Mouse (Mus musculus) hindbrain, embryonic 15.5 days (tissue): ENCODE measurements around the gene Hic1. TPM values are rescaled to one million over a fixed set of nuclear protein-coding genes. Genes with fewer than 3 reads are reported as not detected.

ENCODE experiments used
- ATAC-seq: fragments of 200-750 bp; cut with Nextera tagmentation; 2 replicates; pipeline ENCODE4 v1.8.0; 2017; ENCODE audit warnings: low read depth, moderate number of reproducible peaks, moderate TSS enrichment; ENCODE audit not compliant: low FRiP score
- H3K27ac ChIP-seq: fragments of 300-500 bp; sonication (generic); replicated peaks from 2 replicates; pipeline ENCODE4 v1.5.1; 2015; ENCODE audit warnings: mild to moderate bottlenecking, inconsistent platforms
- H3K27me3 ChIP-seq: fragments of 300-500 bp; sonication (generic); 2 replicates; pipeline ENCODE4 v1.6.1; 2015; ENCODE audit warnings: control low read depth, inconsistent platforms
- H3K36me3 ChIP-seq: fragments of 300-500 bp; sonication (generic); 2 replicates; pipeline ENCODE4 v1.6.1; 2015; ENCODE audit warnings: control low read depth, inconsistent platforms
- H3K4me1 ChIP-seq: fragments of 300-500 bp; sonication (generic); replicated peaks from 2 replicates; pipeline ENCODE4 v1.6.1; 2015; ENCODE audit warnings: control low read depth, inconsistent platforms
- H3K4me2 ChIP-seq: fragments of 300-500 bp; sonication (generic); 2 replicates; pipeline ENCODE4 v1.6.1; 2015; ENCODE audit warnings: moderate library complexity, mild to moderate bottlenecking, inconsistent platforms
- H3K4me3 ChIP-seq: fragments of 300-500 bp; sonication (generic); 2 replicates; pipeline ENCODE4 v1.5.1; 2015; ENCODE audit warnings: mild to moderate bottlenecking, inconsistent platforms
- H3K9ac ChIP-seq: fragments of 300-500 bp; sonication (generic); 2 replicates; pipeline ENCODE4 v1.6.1; 2015; ENCODE audit warnings: inconsistent platforms
- H3K9me3 ChIP-seq: fragments of 300-500 bp; sonication (generic); 2 replicates; pipeline ENCODE4 v1.6.1; 2016; ENCODE audit warnings: control low read depth, inconsistent platforms
- WGBS: fragments of 180-500 bp; shearing (Covaris S2); methylation state at CpG from one replicate; pipeline ENCODE4 v1.1.7; 2015; 5-methylcytosine and 5-hydroxymethylcytosine counted together
- polyA plus RNA-seq: library from polyadenylated mRNA; unstranded; fragments of >200 nt; fragmentation: Nextera tagmentation; extraction: Ambion mirVana; gene quantifications from 2 replicates; pipeline ENCODE4 v1.2.1, GENCODE M21; 2015

The Hic1 gene
- 4.2 and 4.8 TPM in 2 replicates for polyA plus RNA-seq

GRCm38 (mm10) chr11:75169405-75170080 lies at the start of gene Hic1:
Hic1 (minus strand) TSS chr11:75169519.
- 4% methylated on average over 23 of the region's 23 CpGs for WGBS
- Histone ChIP-seq H3K9me3 (no peaks in the 10 kb centered on the region), H3K4me3 (peak within 1 kb of the TSS; percentile 45), H3K27ac (peak within 1 kb of the TSS; percentile 58), H3K27me3 (peaks cover 46% of the 10 kb centered on the region), H3K4me1 (peaks cover 88% of the 10 kb centered on the region), H3K4me2 (peak within 1 kb of the TSS; percentile 98), H3K9ac (peak within 1 kb of the TSS; percentile 55), H3K36me3 (no peaks in the 10 kb centered on the region)
- no peak for ATAC-seq

GRCm38 (mm10) chr11:75214081-75214950 lies 45.0 kb upstream of the Hic1 start:
- peak; percentile 28; the same call in 1 of the 2 replicates for ATAC-seq
- H3K27ac ChIP-seq = peak overlapping the region; percentile 35; the same call in 1 of the 2 replicates
- 19% methylated on average over 13 of the region's 13 CpGs for WGBS

GRCm38 (mm10) chr11:75213372-75214080 lies 44.2 kb upstream of the Hic1 start:
- peaks cover 42% of the 10 kb centered on the region for H3K4me1 ChIP-seq

More at GRCm38 (mm10) chr11:75214081-75214950, 45.0 kb upstream of the Hic1 start:
- H3K9me3 ChIP-seq = no peaks in the 10 kb centered on the region
- H3K27me3 ChIP-seq = no peaks in the 10 kb centered on the region
- no peaks in the 10 kb centered on the region for H3K36me3 ChIP-seq
- peak overlapping the region; percentile 27 for H3K4me3 ChIP-seq
- H3K9ac ChIP-seq = peak overlapping the region; percentile 44
- H3K4me1 ChIP-seq = peaks cover 42% of the 10 kb centered on the region
- peak overlapping the region; percentile 60 for H3K4me2 ChIP-seq

GRCm38 (mm10) chr11:75212876-75213275 lies 43.6 kb upstream of the Hic1 start:
- H3K4me3 ChIP-seq = no peak overlapping the region
- no peak overlapping the region for H3K9ac ChIP-seq
- H3K27ac ChIP-seq = no peak overlapping the region
- WGBS = 45% methylated on average over 3 of the region's 3 CpGs
- H3K4me1 ChIP-seq = peaks cover 42% of the 10 kb centered on the region
- no peaks in the 10 kb centered on the region for H3K27me3 ChIP-seq
- no peaks in the 10 kb centered on the region for H3K9me3 ChIP-seq
- ATAC-seq = no peak
- no peaks in the 10 kb centered on the region for H3K36me3 ChIP-seq
- H3K4me2 ChIP-seq = no peak overlapping the region

More at GRCm38 (mm10) chr11:75213372-75214080, 44.2 kb upstream of the Hic1 start:
- H3K9ac ChIP-seq = peak overlapping the region; percentile 44
- no peaks in the 10 kb centered on the region for H3K36me3 ChIP-seq
- H3K9me3 ChIP-seq = no peaks in the 10 kb centered on the region
- no peaks in the 10 kb centered on the region for H3K27me3 ChIP-seq
- 4% methylated on average over 35 of the region's 35 CpGs for WGBS
- H3K4me2 ChIP-seq = peak overlapping the region; percentile 60
- peak overlapping the region; percentile 35; the same call in 1 of the 2 replicates for H3K27ac ChIP-seq
- H3K4me3 ChIP-seq = peak overlapping the region; percentile 27
- ATAC-seq = peak; percentile 57

GRCm38 (mm10) chr11:75212031-75212667 lies 42.8 kb upstream of the Hic1 start:
- H3K9ac ChIP-seq = no peak overlapping the region
- 51% methylated on average over 8 of the region's 8 CpGs for WGBS
- H3K4me1 ChIP-seq = peaks cover 42% of the 10 kb centered on the region

GRCm38 (mm10) chr11:75210755-75211154 lies 41.4 kb upstream of the Hic1 start:
- Histone ChIP-seq H3K4me3 (no peak overlapping the region), H3K4me2 (no peak overlapping the region), H3K36me3 (no peaks in the 10 kb centered on the region), H3K4me1 (peaks cover 41% of the 10 kb centered on the region), H3K9me3 (no peaks in the 10 kb centered on the region), H3K27me3 (no peaks in the 10 kb centered on the region), H3K27ac (no peak overlapping the region), H3K9ac (no peak overlapping the region)
- no peak for ATAC-seq
- WGBS = 60% methylated on average over 6 of the region's 6 CpGs

More at GRCm38 (mm10) chr11:75212031-75212667, 42.8 kb upstream of the Hic1 start:
- no peak overlapping the region for H3K4me2 ChIP-seq
- peak; percentile 11; the same call in 1 of the 2 replicates for ATAC-seq
- H3K27me3 ChIP-seq = no peaks in the 10 kb centered on the region
- H3K27ac ChIP-seq = peak overlapping the region; percentile 66
- no peak overlapping the region for H3K4me3 ChIP-seq
- H3K36me3 ChIP-seq = no peaks in the 10 kb centered on the region
- H3K9me3 ChIP-seq = no peaks in the 10 kb centered on the region

- no peak overlapping the region for H3K9ac ChIP-seq
Observed at GRCm38 (mm10) chr11:75210093-75210492, 40.8 kb upstream of the Hic1 start.

GRCm38 (mm10) chr11:75209363-75209762 lies 40.0 kb upstream of the Hic1 start:
- Histone ChIP-seq H3K27ac (no peak overlapping the region), H3K4me2 (no peak overlapping the region), H3K9ac (no peak overlapping the region), H3K4me3 (no peak overlapping the region), H3K27me3 (no peaks in the 10 kb centered on the region), H3K36me3 (no peaks in the 10 kb centered on the region), H3K4me1 (peaks cover 28% of the 10 kb centered on the region), H3K9me3 (no peaks in the 10 kb centered on the region)
- 76% methylated on average over 4 of the region's 4 CpGs for WGBS
- no peak for ATAC-seq

More at GRCm38 (mm10) chr11:75210093-75210492, 40.8 kb upstream of the Hic1 start:
- H3K36me3 ChIP-seq = no peaks in the 10 kb centered on the region
- H3K4me3 ChIP-seq = no peak overlapping the region
- no peak for ATAC-seq
- peaks cover 34% of the 10 kb centered on the region for H3K4me1 ChIP-seq
- WGBS = 75% methylated on average over 4 of the region's 4 CpGs
- H3K9me3 ChIP-seq = no peaks in the 10 kb centered on the region
- no peaks in the 10 kb centered on the region for H3K27me3 ChIP-seq
- H3K27ac ChIP-seq = no peak overlapping the region
- no peak overlapping the region for H3K4me2 ChIP-seq

GRCm38 (mm10) chr11:75206347-75206746 lies 37.0 kb upstream of the Hic1 start:
- no peak overlapping the region for H3K4me2 ChIP-seq
- no peaks in the 10 kb centered on the region for H3K9me3 ChIP-seq
- no peaks in the 10 kb centered on the region for H3K36me3 ChIP-seq
- peaks cover 6% of the 10 kb centered on the region for H3K4me1 ChIP-seq
- no peak for ATAC-seq
- H3K4me3 ChIP-seq = no peak overlapping the region
- H3K9ac ChIP-seq = no peak overlapping the region
- no peak overlapping the region for H3K27ac ChIP-seq
- no peaks in the 10 kb centered on the region for H3K27me3 ChIP-seq
- 91% methylated on average over 4 of the region's 4 CpGs for WGBS

- H3K9ac ChIP-seq = no peak overlapping the region
- no peak overlapping the region for H3K27ac ChIP-seq
- ATAC-seq = no peak
- H3K4me3 ChIP-seq = no peak overlapping the region
- H3K27me3 ChIP-seq = no peaks in the 10 kb centered on the region
- H3K4me1 ChIP-seq = no peaks in the 10 kb centered on the region
- no peak overlapping the region for H3K4me2 ChIP-seq
- 42% methylated on average over 9 of the region's 9 CpGs for WGBS
- no peaks in the 10 kb centered on the region for H3K36me3 ChIP-seq
- no peaks in the 10 kb centered on the region for H3K9me3 ChIP-seq
Observed at GRCm38 (mm10) chr11:75204472-75204871, 35.2 kb upstream of the Hic1 start.

- Histone ChIP-seq H3K4me1 (no peaks in the 10 kb centered on the region), H3K36me3 (no peaks in the 10 kb centered on the region), H3K27me3 (no peaks in the 10 kb centered on the region), H3K27ac (no peak overlapping the region), H3K9me3 (no peaks in the 10 kb centered on the region), H3K9ac (no peak overlapping the region), H3K4me3 (no peak overlapping the region), H3K4me2 (no peak overlapping the region)
- no peak for ATAC-seq
- whole genome bisulfite sequencing = 90% methylated on average over 4 of the region's 4 CpGs
Observed at GRCm38 (mm10) chr11:75203926-75204325, 34.6 kb upstream of the Hic1 start.
